Mouse (Mus musculus) liver, embryonic 14.5 days (tissue): ENCODE data around the gene Kdm2b.

Source experiments
- CTCF ChIP-seq: IDR thresholded peaks from 2 replicates; pipeline ENCODE4 v1.5.1; 2016; ENCODE audit warnings: antibody characterized with exemption, low read depth, control low read depth
- EP300 ChIP-seq: IDR thresholded peaks from 2 replicates; pipeline ENCODE4 v1.6.1; 2016; ENCODE audit warnings: antibody characterized with exemption, low read depth

DNA sequence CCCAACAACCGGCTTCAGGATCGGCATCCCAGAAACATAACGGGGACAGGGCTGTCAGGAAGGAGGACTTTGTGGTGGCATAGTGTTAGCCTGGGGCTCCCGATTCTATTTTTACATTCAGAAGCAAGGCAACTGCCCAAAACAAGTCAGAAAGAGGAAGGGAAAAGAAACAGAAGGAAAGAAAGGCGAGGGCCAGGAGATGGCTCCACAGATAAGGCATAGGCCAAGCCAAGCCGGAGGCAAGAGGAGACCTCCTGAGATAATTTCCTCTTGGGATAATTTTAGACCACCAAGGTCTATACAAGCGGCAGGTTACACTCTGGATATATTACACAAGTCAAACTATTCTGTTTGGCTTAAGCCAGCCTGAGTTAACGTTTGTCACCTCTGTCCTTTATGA is 10.7 kb downstream of the Kdm2b start:
- TF ChIP-seq CTCF (no peak), EP300 (no peak)
